Mouse (Mus musculus) cortical plate, adult 2 months (tissue): Measurements from ENCODE around the gene Urad. TPM values are rescaled to one million over a fixed set of nuclear protein-coding genes. Genes with fewer than 3 reads are reported as not detected.

Experiments
- H3K27ac ChIP-seq: fragments of 200-500 bp; 2 replicates; pipeline ENCODE4 v1.5.1; 2012; ENCODE audit warnings: low read length, control low read depth, inconsistent platforms; ENCODE audit not compliant: insufficient read depth
- H3K4me1 ChIP-seq: fragments of 200-500 bp; 2 replicates; pipeline ENCODE4 v1.6.1; 2011; ENCODE audit warnings: low read length; ENCODE audit not compliant: control insufficient read depth, insufficient read depth
- H3K4me3 ChIP-seq: fragments of 200-500 bp; 2 replicates; pipeline ENCODE4 v1.5.1; 2011; ENCODE audit warnings: mild to moderate bottlenecking, low read length, control low read depth; ENCODE audit not compliant: insufficient read depth
- CTCF ChIP-seq: fragments of 200-500 bp; IDR thresholded peaks from 2 replicates; pipeline ENCODE4 v1.5.1; 2011; ENCODE audit warnings: mild to moderate bottlenecking, control low read depth, low read length; ENCODE audit not compliant: insufficient read depth; ENCODE audit errors: extremely low read depth
- POLR2A ChIP-seq: fragments of 200-500 bp; IDR thresholded peaks from 2 replicates; pipeline ENCODE4 v1.6.1; 2011; ENCODE audit warnings: mild to moderate bottlenecking, low read length, control low read depth; ENCODE audit not compliant: insufficient read depth; ENCODE audit errors: extremely low read depth
- polyA plus RNA-seq: library from polyadenylated mRNA; depleted of rRNA; stranded (reverse); fragments of >200 nt; gene quantifications from 2 replicates; pipeline ENCODE4 v1.2.3, GENCODE M21; 2012; rRNA removed

Gene Urad
- polyA plus RNA-seq, 1 experiment, result not detected

GRCm38 (mm10) chr5:147272046-147272807 lies 50.0 kb downstream of the Urad start:
- H3K4me3 ChIP-seq, result no peak overlapping the region
- no peaks in the 10 kb centered on the region for H3K4me1 ChIP-seq
- H3K27ac ChIP-seq, result no peak overlapping the region
- TF ChIP-seq CTCF (no peak), POLR2A (no peak)

- Histone ChIP-seq H3K27ac (no peak overlapping the region), H3K4me3 (no peak overlapping the region), H3K4me1 (no peaks in the 10 kb centered on the region)
- TF ChIP-seq POLR2A, result no peak
- TF ChIP-seq CTCF, result no peak
These were observed 51.3 kb downstream of the Urad start for GRCm38 (mm10) chr5:147270673-147271655.

DNA sequence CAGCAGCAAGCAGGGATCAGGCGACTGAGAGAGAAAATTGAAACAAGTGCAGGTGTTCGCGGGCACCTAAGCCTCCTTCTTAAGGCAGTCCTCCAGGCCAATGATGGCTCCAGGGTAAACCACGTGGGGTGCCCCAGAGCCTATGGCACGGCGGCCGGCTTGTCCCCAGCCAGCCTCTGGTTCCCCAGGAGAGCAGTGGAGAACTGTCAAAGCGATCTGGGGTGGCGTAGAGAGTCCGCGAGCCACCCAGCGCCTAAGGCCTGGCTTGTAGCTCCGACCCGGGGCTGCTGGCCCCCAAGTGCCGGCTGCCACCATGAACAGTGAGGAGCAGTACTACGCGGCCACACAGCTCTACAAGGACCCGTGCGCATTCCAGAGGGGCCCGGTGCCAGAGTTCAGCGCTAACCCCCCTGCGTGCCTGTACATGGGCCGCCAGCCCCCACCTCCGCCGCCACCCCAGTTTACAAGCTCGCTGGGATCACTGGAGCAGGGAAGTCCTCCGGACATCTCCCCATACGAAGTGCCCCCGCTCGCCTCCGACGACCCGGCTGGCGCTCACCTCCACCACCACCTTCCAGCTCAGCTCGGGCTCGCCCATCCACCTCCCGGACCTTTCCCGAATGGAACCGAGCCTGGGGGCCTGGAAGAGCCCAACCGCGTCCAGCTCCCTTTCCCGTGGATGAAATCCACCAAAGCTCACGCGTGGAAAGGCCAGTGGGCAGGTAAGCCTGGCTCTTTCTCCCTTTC lies 52.1 kb downstream of the Urad start, which contains the start of gene Pdx1:
Gene Pdx1, plus strand, starts transcription at position 34 of the 747 bp plus-strand sequence.
- H3K27ac ChIP-seq, result no peak within 1 kb of the TSS
- H3K4me3 ChIP-seq, result no peak within 1 kb of the TSS
- TF ChIP-seq POLR2A, result no peak
- TF ChIP-seq CTCF, result no peak
- H3K4me1 ChIP-seq, result no peaks in the 10 kb centered on the region

DNA sequence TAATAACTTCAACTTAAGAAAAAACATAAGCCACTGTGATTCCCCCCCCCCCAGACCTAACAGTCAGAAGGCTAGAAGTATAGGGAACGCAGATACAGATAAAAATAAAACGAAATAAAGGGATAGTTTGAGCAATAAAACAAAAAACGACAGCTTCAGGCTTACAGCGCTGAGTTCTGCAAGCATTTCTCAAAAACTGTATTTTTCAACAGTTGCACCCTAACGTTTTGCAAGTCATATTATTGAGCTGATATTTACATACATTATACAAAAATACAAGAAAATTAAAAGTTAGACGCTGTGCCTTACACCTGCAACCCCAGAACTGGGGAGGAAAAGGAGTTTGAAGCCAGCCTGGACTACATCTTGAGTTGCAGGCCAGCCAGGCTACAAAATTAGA lies 52.9 kb downstream of the Urad start:
- Histone ChIP-seq H3K4me3 (no peak overlapping the region), H3K27ac (no peak overlapping the region), H3K4me1 (no peaks in the 10 kb centered on the region)
- TF ChIP-seq POLR2A (no peak), CTCF (no peak)

DNA sequence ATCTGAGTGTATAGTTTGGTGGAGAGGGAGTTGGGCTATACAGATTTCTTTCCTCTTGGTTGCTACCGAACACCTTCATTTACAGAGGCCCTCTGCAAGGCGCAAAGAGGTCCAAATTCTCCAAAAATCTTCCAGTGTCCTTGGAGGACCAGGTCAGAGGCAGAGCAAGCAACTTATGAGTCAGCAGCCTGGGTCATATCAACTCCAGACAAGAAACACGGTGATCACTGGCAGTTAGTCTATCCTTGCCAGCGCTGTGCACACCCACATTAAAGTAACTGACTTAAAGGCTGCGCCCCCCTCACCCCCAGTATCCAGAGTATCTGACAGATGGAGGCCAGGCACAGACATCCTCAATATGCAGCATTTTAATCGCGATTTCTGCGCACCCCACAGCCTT lies 53.5 kb downstream of the Urad start:
- H3K4me1 ChIP-seq, result no peaks in the 10 kb centered on the region
- TF ChIP-seq CTCF, result no peak
- no peak for TF ChIP-seq POLR2A
- no peak overlapping the region for H3K4me3 ChIP-seq
- no peak overlapping the region for H3K27ac ChIP-seq

DNA sequence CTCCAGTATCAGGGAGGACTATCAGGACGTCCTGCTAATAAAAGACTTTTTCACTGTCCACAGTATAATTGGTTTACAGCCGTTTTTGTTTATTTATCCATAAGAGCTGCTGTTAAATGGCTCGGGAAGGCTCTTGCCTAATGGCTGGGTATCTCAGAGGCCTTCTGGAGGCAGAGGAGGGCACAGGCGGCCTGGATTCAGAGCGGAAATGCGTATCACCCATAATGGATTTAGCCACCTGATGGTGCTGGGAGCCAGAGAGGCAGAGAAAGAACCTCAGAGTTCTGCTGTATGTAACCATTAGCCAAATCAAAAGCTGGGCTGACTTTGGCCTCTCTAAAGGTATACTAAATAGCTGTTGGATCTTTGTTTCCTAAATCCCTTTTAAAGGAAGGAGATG lies 54.8 kb downstream of the Urad start:
- Histone ChIP-seq H3K4me3 (no peak overlapping the region), H3K4me1 (no peaks in the 10 kb centered on the region), H3K27ac (no peak overlapping the region)
- no peak for TF ChIP-seq POLR2A
- no peak for TF ChIP-seq CTCF

Other genes with a start within 250 kb of the Urad start
- gene Lnx2, start 245.9 kb downstream of the Urad start, polyA plus RNA-seq, result 4.7 and 5.8 TPM in 2 replicates
- 69.4 and 73.0 TPM in 2 replicates for gene Polr1d, start 245.4 kb downstream of the Urad start, polyA plus RNA-seq
- 1.1 and 1.4 TPM in 2 replicates for gene Gsx1, start 133.7 kb downstream of the Urad start, polyA plus RNA-seq
- gene Pdx1, start 52.5 kb downstream of the Urad start, polyA plus RNA-seq, result not detected in 2 replicates
- not detected in 2 replicates for gene Cdx2, start 15.2 kb downstream of the Urad start, polyA plus RNA-seq
- gene Flt3, start 78.0 kb upstream of the Urad start, polyA plus RNA-seq, result 6.9 and 8.8 TPM in 2 replicates
- gene Pan3, start 107.7 kb upstream of the Urad start, polyA plus RNA-seq, result 51.2 and 52.9 TPM in 2 replicates